Mouse (Mus musculus) hindbrain, embryonic 14.5 days (tissue): ENCODE data around the gene Glmn. TPM values are rescaled to one million over a fixed set of nuclear protein-coding genes. Genes with fewer than 3 reads are reported as not detected.

Source experiments
- ATAC-seq: fragments of 200-750 bp; cut with Nextera tagmentation; 2 replicates; pipeline ENCODE4 v1.8.0; 2017; ENCODE audit warnings: moderate number of reproducible peaks, mild to moderate bottlenecking, moderate TSS enrichment, moderate library complexity; ENCODE audit not compliant: low FRiP score
- DNase-seq: peaks from one replicate; pipeline ENCODE4 v3.0.0-alpha.2; 2015; ENCODE audit warnings: low spot score
- H3K27ac ChIP-seq: fragments of 300-500 bp; sonication (generic); 2 replicates; pipeline ENCODE4 v1.5.1; 2014; ENCODE audit warnings: mild to moderate bottlenecking, moderate library complexity
- H3K27me3 ChIP-seq: fragments of 300-500 bp; sonication (generic); 2 replicates; pipeline ENCODE4 v1.6.1; 2014; ENCODE audit warnings: mild to moderate bottlenecking, low read length, mixed read lengths; ENCODE audit not compliant: control insufficient read depth, insufficient read depth
- H3K36me3 ChIP-seq: fragments of 300-500 bp; sonication (generic); replicated peaks from 2 replicates; pipeline ENCODE4 v1.6.1; 2014; ENCODE audit not compliant: control insufficient read depth, insufficient read depth
- H3K4me1 ChIP-seq: fragments of 300-500 bp; sonication (generic); replicated peaks from 2 replicates; pipeline ENCODE4 v1.6.1; 2014; ENCODE audit warnings: antibody characterized with exemption, low read length, mixed read lengths; ENCODE audit not compliant: control insufficient read depth, insufficient read depth
- H3K4me2 ChIP-seq: fragments of 300-500 bp; sonication (generic); replicated peaks from 2 replicates; pipeline ENCODE4 v1.6.1; 2014; ENCODE audit warnings: mild to moderate bottlenecking, moderate library complexity
- H3K4me3 ChIP-seq: fragments of 300-500 bp; sonication (generic); replicated peaks from 2 replicates; pipeline ENCODE4 v1.5.1; 2014; ENCODE audit warnings: mild to moderate bottlenecking, low read length
- H3K9ac ChIP-seq: fragments of 300-500 bp; sonication (generic); 2 replicates; pipeline ENCODE4 v1.6.1; 2014
- H3K9me3 ChIP-seq: fragments of 300-500 bp; sonication (generic); 2 replicates; pipeline ENCODE4 v1.6.1; 2016; ENCODE audit warnings: low read length; ENCODE audit not compliant: control insufficient read depth
- WGBS: fragments of 180-500 bp; shearing (Covaris S2); extraction: QIAGEN DNeasy Blood & Tissue Kit; methylation state at CpG from one replicate; pipeline ENCODE4 v1.1.7; 2014; 5-methylcytosine and 5-hydroxymethylcytosine counted together
- polyA plus RNA-seq: library from polyadenylated mRNA; unstranded; fragments of >200 nt; fragmentation: Nextera tagmentation; extraction: Ambion mirVana; gene quantifications from 2 replicates; pipeline ENCODE4 v1.2.1, GENCODE M21; 2014

Gene Glmn
- polyA plus RNA-seq, 1 experiment from 2014 or later, result 36.1 TPM

DNA sequence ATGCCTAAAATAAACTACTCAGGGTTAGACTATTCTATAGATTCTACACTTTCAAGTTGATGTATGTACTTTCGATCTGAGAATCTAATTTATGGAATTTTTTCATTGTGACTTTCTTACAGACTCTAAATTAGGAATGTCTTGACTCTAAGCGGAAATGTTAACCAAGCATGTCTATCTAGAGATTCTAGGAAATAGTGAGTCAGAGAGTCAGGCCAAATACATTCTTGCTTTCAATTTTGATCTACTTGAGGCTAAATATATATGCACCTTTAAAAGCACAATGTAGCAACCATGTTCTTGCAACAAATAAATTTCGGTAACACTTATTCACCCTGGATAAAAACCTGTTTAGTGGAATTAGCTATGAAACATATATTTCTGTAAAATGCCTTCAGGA lies 68.8 kb downstream of the Glmn start:
- no peak overlapping the region for H3K4me3 ChIP-seq
- no peaks in the 10 kb centered on the region for H3K27me3 ChIP-seq
- no peaks in the 10 kb centered on the region for H3K9me3 ChIP-seq
- H3K4me1 ChIP-seq, result no peaks in the 10 kb centered on the region
- no peak for ATAC-seq
- no peak overlapping the region for H3K4me2 ChIP-seq
- WGBS, result 99% methylated on average over 3 of the region's 3 CpGs
- H3K36me3 ChIP-seq, result no peaks in the 10 kb centered on the region
- H3K9ac ChIP-seq, result no peak overlapping the region
- H3K27ac ChIP-seq, result no peak overlapping the region
- DNase-seq, result no peak

DNA sequence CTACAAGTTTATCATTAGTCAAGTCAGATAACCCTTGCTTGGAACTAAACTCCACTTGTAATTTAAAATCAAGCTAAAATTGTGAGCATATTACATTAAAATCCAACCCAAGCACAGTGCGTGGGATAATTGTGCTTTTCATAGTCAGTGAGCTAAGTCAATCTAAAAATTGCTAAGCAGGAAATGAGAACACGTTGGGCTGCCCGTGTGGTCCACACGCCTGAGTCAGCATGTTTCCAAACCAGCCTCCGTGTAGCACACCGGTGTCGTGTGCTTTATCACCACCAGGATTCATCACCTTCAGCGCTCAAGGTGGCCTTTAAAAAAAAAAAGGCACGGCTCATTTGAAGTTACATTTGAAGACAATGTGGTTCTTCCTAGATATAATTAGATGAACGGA lies 73.4 kb downstream of the Glmn start:
- ATAC-seq, result no peak

DNA sequence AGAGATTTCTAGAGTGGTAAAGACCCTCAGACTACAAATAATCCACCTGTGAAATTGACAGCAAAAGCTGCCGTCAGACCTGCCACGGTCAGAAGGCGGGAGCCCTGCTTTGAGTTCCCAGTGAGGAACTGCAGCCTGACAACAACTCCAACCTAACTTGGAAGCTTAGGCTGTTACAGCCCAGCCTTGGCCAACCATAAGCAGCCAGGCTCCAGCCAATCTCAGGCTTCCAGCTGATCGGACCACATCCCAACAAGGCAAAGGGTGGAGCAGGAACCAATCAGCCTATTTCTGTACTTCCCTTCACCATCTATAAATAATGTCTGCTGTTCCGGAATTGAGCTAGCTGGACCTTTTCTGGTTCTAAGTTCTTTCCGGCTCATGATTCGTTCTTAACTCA lies 75.8 kb downstream of the Glmn start:
- 85% methylated on average over 7 of the region's 7 CpGs for WGBS
- Histone ChIP-seq H3K9ac (no peak overlapping the region), H3K27ac (no peak overlapping the region), H3K4me1 (no peaks in the 10 kb centered on the region), H3K9me3 (no peaks in the 10 kb centered on the region), H3K36me3 (no peaks in the 10 kb centered on the region), H3K4me3 (no peak overlapping the region), H3K27me3 (no peaks in the 10 kb centered on the region), H3K4me2 (no peak overlapping the region)
- no peak for DNase-seq
- ATAC-seq, result no peak

More for the DNA sequence above, 73.4 kb downstream of the Glmn start:
- Histone ChIP-seq H3K27me3 (no peaks in the 10 kb centered on the region), H3K4me3 (no peak overlapping the region), H3K9me3 (no peaks in the 10 kb centered on the region), H3K27ac (no peak overlapping the region), H3K4me2 (no peak overlapping the region), H3K9ac (no peak overlapping the region), H3K36me3 (no peaks in the 10 kb centered on the region), H3K4me1 (no peaks in the 10 kb centered on the region)
- DNase-seq, result no peak
- WGBS, result 85% methylated on average over 10 of the region's 10 CpGs

DNA sequence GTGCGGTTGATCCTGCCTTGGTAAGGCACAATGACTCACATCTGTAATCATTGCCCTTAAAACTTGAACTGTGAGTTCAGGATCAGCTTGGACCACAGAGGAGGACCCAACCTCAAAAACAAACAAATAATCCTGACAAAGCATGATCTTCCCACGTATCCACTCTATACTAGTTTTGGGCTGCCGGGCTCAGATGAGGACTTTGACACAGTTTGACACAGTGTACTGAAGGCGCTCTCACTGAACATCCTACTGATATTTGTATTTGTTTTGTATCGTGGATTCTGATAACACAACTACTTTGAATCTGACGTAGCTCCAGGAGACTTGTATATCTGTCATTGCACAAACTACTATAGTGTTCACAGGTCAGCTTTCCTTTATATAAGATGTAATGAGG lies 76.3 kb downstream of the Glmn start:
- ATAC-seq, result no peak
- no peaks in the 10 kb centered on the region for H3K9me3 ChIP-seq
- DNase-seq, result no peak
- H3K27me3 ChIP-seq, result no peaks in the 10 kb centered on the region
- H3K27ac ChIP-seq, result no peak overlapping the region
- 89% methylated on average over 6 of the region's 6 CpGs for WGBS
- no peak overlapping the region for H3K9ac ChIP-seq
- H3K4me3 ChIP-seq, result no peak overlapping the region
- H3K4me1 ChIP-seq, result no peaks in the 10 kb centered on the region
- no peak overlapping the region for H3K4me2 ChIP-seq
- H3K36me3 ChIP-seq, result no peaks in the 10 kb centered on the region

DNA sequence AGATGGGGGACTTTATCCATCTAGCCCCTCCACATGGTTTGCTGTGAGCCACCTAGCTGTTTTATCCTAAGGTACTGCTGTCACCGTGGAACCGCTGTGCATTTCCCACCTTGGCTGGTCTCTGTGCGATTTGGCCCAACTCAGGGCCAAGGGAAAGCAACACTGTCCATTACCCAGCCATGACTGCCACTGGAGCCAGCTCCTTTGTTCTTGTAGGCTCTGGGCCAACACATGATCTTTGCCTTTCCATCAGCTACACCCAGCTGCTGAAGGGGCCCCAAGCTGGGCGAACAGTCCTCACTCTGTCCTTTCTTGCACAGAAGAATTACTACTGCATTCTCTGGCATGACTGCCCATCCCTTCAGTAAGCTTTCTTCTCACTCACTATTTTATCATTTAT lies 79.1 kb downstream of the Glmn start:
- H3K9ac ChIP-seq, result no peak overlapping the region
- H3K4me2 ChIP-seq, result no peak overlapping the region
- H3K27me3 ChIP-seq, result no peaks in the 10 kb centered on the region
- H3K27ac ChIP-seq, result no peak overlapping the region
- no peak for ATAC-seq
- no peaks in the 10 kb centered on the region for H3K4me1 ChIP-seq
- H3K4me3 ChIP-seq, result no peak overlapping the region
- WGBS, result 86% methylated on average over 4 of the region's 4 CpGs
- no peaks in the 10 kb centered on the region for H3K36me3 ChIP-seq
- no peaks in the 10 kb centered on the region for H3K9me3 ChIP-seq
- DNase-seq, result no peak

DNA sequence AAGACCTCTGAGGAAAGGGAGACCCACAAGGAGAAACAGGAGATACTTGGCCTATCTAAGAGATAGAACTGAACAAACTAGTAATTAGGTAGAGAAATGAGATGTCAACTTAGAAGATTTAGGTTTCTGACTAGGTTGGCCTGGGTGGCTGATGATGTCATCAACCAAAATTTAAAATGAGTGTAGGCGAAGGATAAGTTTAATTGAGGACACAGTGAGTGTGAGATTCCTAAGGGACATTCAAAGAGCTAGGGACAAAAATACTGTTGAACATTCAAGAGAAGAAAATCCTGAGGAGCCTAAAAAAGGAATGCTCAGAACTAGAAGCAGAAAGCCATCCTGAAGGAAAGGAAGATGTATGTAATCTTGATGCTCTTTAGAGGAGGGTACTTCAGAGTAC lies 81.6 kb downstream of the Glmn start:
- Histone ChIP-seq H3K27ac (no peak overlapping the region), H3K9ac (no peak overlapping the region), H3K36me3 (peaks cover 4% of the 10 kb centered on the region), H3K4me3 (no peak overlapping the region), H3K4me1 (no peaks in the 10 kb centered on the region), H3K27me3 (no peaks in the 10 kb centered on the region), H3K9me3 (no peaks in the 10 kb centered on the region), H3K4me2 (no peak overlapping the region)
- no peak for ATAC-seq
- no peak for DNase-seq
- WGBS, result 95% methylated on average over 1 of the region's 1 CpGs

DNA sequence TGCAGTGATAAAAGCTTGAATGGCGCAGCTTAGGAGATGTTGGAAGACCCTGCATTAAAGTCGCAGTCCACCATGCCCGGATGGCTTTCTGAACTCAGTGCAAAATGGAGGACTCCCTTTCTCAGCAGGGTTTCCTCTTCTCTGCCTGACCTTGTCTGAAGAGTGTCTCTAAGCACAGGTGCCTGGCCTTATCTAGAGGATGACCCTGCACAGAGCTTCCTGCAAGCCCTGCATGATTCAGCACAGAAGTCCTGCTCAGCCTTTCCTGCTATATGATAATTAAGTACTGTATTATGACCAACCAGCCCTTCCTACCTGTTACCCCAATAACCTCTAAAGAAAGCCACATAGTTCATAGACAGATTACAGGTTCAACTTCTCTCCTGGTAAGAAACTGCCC lies 82.2 kb downstream of the Glmn start:
- Histone ChIP-seq H3K9ac (no peak overlapping the region), H3K9me3 (no peaks in the 10 kb centered on the region), H3K36me3 (peaks cover 10% of the 10 kb centered on the region), H3K4me1 (no peaks in the 10 kb centered on the region), H3K4me2 (no peak overlapping the region), H3K4me3 (no peak overlapping the region), H3K27me3 (no peaks in the 10 kb centered on the region), H3K27ac (no peak overlapping the region)
- DNase-seq, result no peak
- 91% methylated on average over 3 of the region's 3 CpGs for WGBS
- ATAC-seq, result no peak

DNA sequence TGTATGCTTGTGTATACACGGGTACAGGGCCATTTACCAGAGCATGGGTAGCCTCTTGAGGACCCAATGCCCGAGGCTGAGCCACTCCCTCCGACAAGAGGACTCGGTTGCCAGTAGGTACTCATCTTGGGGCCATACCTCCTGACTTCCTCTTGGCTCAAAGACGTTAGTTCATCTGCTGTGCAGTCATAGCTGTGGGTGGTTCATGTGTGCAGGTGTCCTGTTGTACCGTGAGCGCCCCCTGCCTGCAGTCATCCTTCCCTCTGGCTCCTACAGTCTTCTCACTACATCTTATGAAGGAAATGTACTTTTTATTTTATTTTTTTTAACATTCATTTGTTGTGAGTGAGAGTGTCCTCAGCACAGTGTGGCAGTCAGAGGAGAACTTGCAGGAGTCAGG lies 84.1 kb downstream of the Glmn start:
- Histone ChIP-seq H3K9me3 (no peaks in the 10 kb centered on the region), H3K4me1 (no peaks in the 10 kb centered on the region), H3K36me3 (peaks cover 16% of the 10 kb centered on the region), H3K27ac (no peak overlapping the region), H3K9ac (no peak overlapping the region), H3K4me3 (no peak overlapping the region), H3K4me2 (no peak overlapping the region), H3K27me3 (no peaks in the 10 kb centered on the region)
- DNase-seq (no peak), ATAC-seq (no peak)
- 49% methylated on average over 7 of the region's 7 CpGs for WGBS

DNA sequence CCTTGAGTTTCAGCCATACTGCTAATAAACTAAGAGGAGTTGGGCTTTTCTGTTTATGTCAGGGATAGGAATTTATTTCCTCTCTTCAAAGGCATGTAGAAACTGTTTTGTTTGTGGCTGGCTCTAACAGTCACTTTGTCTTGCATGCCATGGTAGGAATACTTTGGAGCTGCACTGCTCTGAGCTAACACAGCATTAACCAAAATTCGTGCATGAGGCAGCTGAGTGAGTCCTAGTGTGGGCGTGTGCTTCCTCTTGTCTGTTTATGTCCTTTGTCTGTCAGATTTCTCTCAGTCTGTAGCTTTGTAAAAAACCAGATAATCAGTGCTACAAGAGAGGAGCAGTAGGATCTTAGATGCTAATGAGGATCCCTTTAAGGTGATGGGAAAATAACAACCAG lies 86.4 kb downstream of the Glmn start:
- no peaks in the 10 kb centered on the region for H3K4me1 ChIP-seq
- no peak overlapping the region for H3K27ac ChIP-seq
- no peak overlapping the region for H3K9ac ChIP-seq
- DNase-seq, result no peak
- H3K27me3 ChIP-seq, result no peaks in the 10 kb centered on the region
- no peak overlapping the region for H3K4me3 ChIP-seq
- H3K4me2 ChIP-seq, result no peak overlapping the region
- no peaks in the 10 kb centered on the region for H3K9me3 ChIP-seq
- ATAC-seq, result no peak
- 66% methylated on average over 2 of the region's 2 CpGs for WGBS
- peaks cover 36% of the 10 kb centered on the region for H3K36me3 ChIP-seq

DNA sequence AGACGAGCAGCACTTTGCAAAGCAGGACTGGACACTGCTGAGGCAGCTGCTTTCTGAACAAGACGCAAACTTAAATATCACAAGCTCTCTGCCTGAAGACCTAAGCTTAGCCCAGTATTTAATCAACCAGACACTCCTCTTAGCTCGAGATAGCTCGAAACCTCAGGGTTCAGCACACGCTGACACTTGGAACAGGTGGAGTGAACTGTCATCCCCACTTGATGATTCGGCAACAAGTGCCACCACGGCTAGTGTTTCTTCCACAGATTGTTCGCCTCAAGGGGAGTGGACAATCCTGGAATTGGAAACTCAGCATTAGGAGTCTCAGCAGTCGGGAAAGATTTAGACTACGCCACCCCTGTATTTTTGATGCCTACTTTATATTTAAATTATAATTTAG lies 87.2 kb downstream of the Glmn start:
- peaks cover 42% of the 10 kb centered on the region for H3K36me3 ChIP-seq
- no peak for DNase-seq
- no peak for ATAC-seq
- H3K9ac ChIP-seq, result no peak overlapping the region
- H3K4me3 ChIP-seq, result no peak overlapping the region
- H3K27me3 ChIP-seq, result no peaks in the 10 kb centered on the region
- H3K4me1 ChIP-seq, result no peaks in the 10 kb centered on the region
- no peak overlapping the region for H3K4me2 ChIP-seq
- 92% methylated on average over 10 of the region's 10 CpGs for WGBS
- no peaks in the 10 kb centered on the region for H3K9me3 ChIP-seq
- no peak overlapping the region for H3K27ac ChIP-seq
